Mouse (Mus musculus) testis, adult 2 months (tissue): ENCODE results near the gene BC052040.

ENCODE experiments used
- CTCF ChIP-seq: fragments of 200-500 bp; IDR thresholded peaks from 2 replicates; pipeline ENCODE4 v1.5.1; 2012; ENCODE audit warnings: low read depth, mild to moderate bottlenecking, inconsistent platforms, low read length, moderate library complexity; ENCODE audit not compliant: control insufficient read depth, insufficient read depth, insufficient replicate concordance
- POLR2A ChIP-seq: fragments of 200-500 bp; IDR thresholded peaks from 2 replicates; pipeline ENCODE4 v1.6.1; 2012; ENCODE audit warnings: low read depth, mild to moderate bottlenecking, inconsistent platforms, low read length, moderate library complexity; ENCODE audit not compliant: control insufficient read depth

DNA sequence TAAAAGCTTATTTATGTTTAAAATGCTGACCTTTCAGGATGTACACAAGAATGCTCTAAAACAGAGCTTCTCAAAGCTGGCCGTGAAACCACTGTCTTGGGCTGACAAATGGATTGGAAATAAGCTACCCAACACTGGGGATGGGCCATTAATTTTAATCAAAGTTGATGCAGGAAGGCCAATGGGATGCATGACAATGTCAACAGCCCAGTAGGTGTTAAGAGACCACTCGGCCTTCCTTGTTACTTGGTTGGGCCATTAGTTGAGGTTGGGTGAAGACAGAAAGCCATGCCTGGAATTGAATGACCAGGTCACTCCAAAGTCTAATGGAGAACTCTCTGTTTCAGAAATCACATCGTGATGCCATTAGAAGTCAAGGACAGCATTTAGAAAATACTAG lies 103.7 kb downstream of the BC052040 start:
- TF ChIP-seq CTCF (no peak), POLR2A (no peak)
